Mouse (Mus musculus) CH12.LX (cell line): ENCODE data around the gene Pou5f2. TPM values are rescaled to one million over a fixed set of nuclear protein-coding genes. Genes with fewer than 3 reads are reported as not detected.

Experiments used
- DNase-seq: peaks from one replicate; pipeline ENCODE4 v3.0.0-alpha.2; 2013; ENCODE audit errors: extremely low read depth
- H3K27ac ChIP-seq: 2 replicates; pipeline ENCODE4 v1.5.1; 2012; ENCODE audit warnings: low read depth, mild to moderate bottlenecking, control low read depth, moderate library complexity; ENCODE audit not compliant: insufficient read depth
- H3K27me3 ChIP-seq: replicated peaks from 2 replicates; pipeline ENCODE3; 2012; ENCODE audit warnings: inconsistent platforms
- H3K36me3 ChIP-seq, 2 experiments: replicated peaks in 1 of 2; 2 replicates each; pipeline versions ENCODE3 to v1.6.1; 2012; ENCODE audit warnings: inconsistent platforms in 1 of 2, low read length in 1 of 2, mild to moderate bottlenecking in 1 of 2, mixed read lengths in 1 of 2, moderate library complexity in 1 of 2; ENCODE audit not compliant: control insufficient read depth in 1 of 2, insufficient read depth in 1 of 2
- H3K4me1 ChIP-seq, 2 experiments: 2 replicates each; pipeline ENCODE4 v1.6.1; 2012; ENCODE audit warnings: inconsistent platforms in 1 of 2, moderate library complexity in 1 of 2; ENCODE audit not compliant: insufficient read depth in 2 of 2, control insufficient read depth in 1 of 2
- H3K4me2 ChIP-seq: 2 replicates; pipeline ENCODE4 v1.6.1; 2012; ENCODE audit warnings: low read depth, mild to moderate bottlenecking, control low read depth; ENCODE audit not compliant: poor library complexity, insufficient read depth, severe bottlenecking
- H3K4me3 ChIP-seq, 3 experiments: fragments of 150-350 bp in 1 of 3; sonication (generic) in 1 of 3; replicated peaks in 1 of 3; 2 replicates each; pipeline versions ENCODE3 to v1.5.1; 2011 to 2012; ENCODE audit warnings: low read depth in 2 of 3, low read length in 2 of 3, mild to moderate bottlenecking in 2 of 3, moderate library complexity in 2 of 3, control low read depth in 1 of 3, improper control_type of control experiment in 1 of 3, inconsistent platforms in 1 of 3, mixed read lengths in 1 of 3; ENCODE audit not compliant: poor library complexity in 1 of 3
- H3K79me2 ChIP-seq: replicated peaks from 2 replicates; pipeline ENCODE4 v1.6.1; 2012; ENCODE audit warnings: mild to moderate bottlenecking, moderate library complexity; ENCODE audit not compliant: control insufficient read depth, poor library complexity, insufficient read depth, severe bottlenecking; ENCODE audit errors: extremely low read depth
- H3K9ac ChIP-seq: 2 replicates; pipeline ENCODE4 v1.6.1; 2012; ENCODE audit warnings: low read depth, mild to moderate bottlenecking, control low read depth, moderate library complexity; ENCODE audit not compliant: insufficient read depth
- H3K9me3 ChIP-seq: replicated peaks from 2 replicates; pipeline ENCODE3; 2012; ENCODE audit warnings: low read length, inconsistent platforms, mixed read lengths
- CHD2 ChIP-seq: IDR thresholded peaks from 2 replicates; pipeline ENCODE4 v1.6.1; 2011; ENCODE audit warnings: low read length, improper control_type of control experiment
- CTCF ChIP-seq, 2 experiments: IDR thresholded peaks in 1 of 2; conservative IDR thresholded peaks in 1 of 2; 2 replicates each; pipeline ENCODE4 v1.5.1; 2011 to 2012; ENCODE audit warnings: low read depth in 2 of 2, low read length in 2 of 2, improper control_type of control experiment in 1 of 2, inconsistent platforms in 1 of 2, mild to moderate bottlenecking in 1 of 2, moderate library complexity in 1 of 2
- ELF1 ChIP-seq: IDR thresholded peaks from 2 replicates; pipeline ENCODE4 v1.6.1; 2014; ENCODE audit warnings: low read depth, mild to moderate bottlenecking, inconsistent platforms, low read length, improper control_type of control experiment
- EP300 ChIP-seq: IDR thresholded peaks from 2 replicates; pipeline ENCODE4 v1.6.1; 2011; ENCODE audit warnings: low read length, improper control_type of control experiment
- GABPA ChIP-seq: IDR thresholded peaks from 2 replicates; pipeline ENCODE4 v1.6.1; 2012; ENCODE audit warnings: low read depth, low read length, improper control_type of control experiment, inconsistent platforms; ENCODE audit not compliant: insufficient replicate concordance
- HCFC1 ChIP-seq: IDR thresholded peaks from 2 replicates; pipeline ENCODE4 v1.6.1; 2012; ENCODE audit warnings: low read depth, mild to moderate bottlenecking, inconsistent platforms, low read length, improper control_type of control experiment
- KAT2A ChIP-seq: IDR thresholded peaks from 2 replicates; pipeline ENCODE4 v1.6.1; 2012; ENCODE audit warnings: low read length, improper control_type of control experiment, inconsistent platforms; ENCODE audit not compliant: insufficient replicate concordance
- MAFK ChIP-seq: IDR thresholded peaks from 2 replicates; pipeline ENCODE4 v1.6.1; 2011; ENCODE audit warnings: low read length, improper control_type of control experiment; ENCODE audit not compliant: insufficient replicate concordance
- NRF1 ChIP-seq: IDR thresholded peaks from 2 replicates; pipeline ENCODE4 v1.6.1; 2014; ENCODE audit warnings: low read depth, mild to moderate bottlenecking, inconsistent platforms, low read length, improper control_type of control experiment, moderate library complexity
- POLR2A ChIP-seq: IDR thresholded peaks from 2 replicates; pipeline ENCODE4 v1.6.1; 2011; ENCODE audit warnings: low read depth, mild to moderate bottlenecking, improper control_type of control experiment, low read length
- RAD21 ChIP-seq: IDR thresholded peaks from 2 replicates; pipeline ENCODE4 v1.6.1; 2011; ENCODE audit warnings: low read depth, mild to moderate bottlenecking, low read length, improper control_type of control experiment, moderate library complexity
- RCOR1 ChIP-seq: conservative IDR thresholded peaks from 2 replicates; pipeline ENCODE4 v1.6.1; 2012; ENCODE audit warnings: low read depth, mild to moderate bottlenecking, inconsistent platforms, low read length, improper control_type of control experiment
- SIN3A ChIP-seq: IDR thresholded peaks from 2 replicates; pipeline ENCODE4 v1.6.1; 2012; ENCODE audit warnings: low read length, improper control_type of control experiment, inconsistent platforms
- SMC3 ChIP-seq: IDR thresholded peaks from 2 replicates; pipeline ENCODE4 v1.6.1; 2011; ENCODE audit warnings: low read depth, low read length, improper control_type of control experiment
- TBP ChIP-seq: conservative IDR thresholded peaks from 2 replicates; pipeline ENCODE4 v1.6.1; 2011; ENCODE audit warnings: low read depth, low read length, improper control_type of control experiment
- TCF12 ChIP-seq: IDR thresholded peaks from 2 replicates; pipeline ENCODE4 v1.6.1; 2014; ENCODE audit warnings: low read depth, mild to moderate bottlenecking, inconsistent platforms, low read length, improper control_type of control experiment
- UBTF ChIP-seq: IDR thresholded peaks from 2 replicates; pipeline ENCODE4 v1.6.1; 2012; ENCODE audit warnings: low read depth, mild to moderate bottlenecking, inconsistent platforms, low read length, improper control_type of control experiment, moderate library complexity
- USF1 ChIP-seq: IDR thresholded peaks from 2 replicates; pipeline ENCODE4 v1.6.1; 2014; ENCODE audit warnings: low read depth, mild to moderate bottlenecking, inconsistent platforms, low read length, improper control_type of control experiment
- USF2 ChIP-seq: conservative IDR thresholded peaks from 2 replicates; pipeline ENCODE4 v1.6.1; 2011; ENCODE audit warnings: low read depth, low read length, improper control_type of control experiment
- ZC3H11A ChIP-seq: IDR thresholded peaks from 2 replicates; pipeline ENCODE4 v1.6.1; 2012; ENCODE audit warnings: low read depth, mild to moderate bottlenecking, inconsistent platforms, low read length, improper control_type of control experiment
- ZMIZ1 ChIP-seq: IDR thresholded peaks from 2 replicates; pipeline ENCODE4 v1.6.1; 2012; ENCODE audit warnings: low read depth, mild to moderate bottlenecking, inconsistent platforms, low read length, improper control_type of control experiment
- dilution Hi-C: fragments of 300-500 bp; cut with MboI; formaldehyde crosslinking; loops from 2 replicates; pipeline ENCODE4 v1.14.3; 2020; ENCODE audit warnings: low sequenced_read_pairs; ENCODE audit not compliant: extremely low pct_unique_long_range_greater_than_20kb, extremely low pct_ligation_motif_present
- in situ Hi-C: fragments of 300-500 bp; cut with MboI; formaldehyde crosslinking; loops from 3 replicates; pipeline ENCODE4 v1.14.3; 2019; ENCODE audit warnings: low sequenced_read_pairs, low pct_ligation_motif_present, low pct_unique_long_range_greater_than_20kb, mixed read lengths
- polyA plus RNA-seq: library from polyadenylated mRNA; unstranded; fragments of >175 nt; gene quantifications from 2 replicates; pipeline ENCODE4 v1.2.1, GENCODE M21; 2012; ENCODE audit warnings: low read depth; ENCODE audit not compliant: insufficient read length
- total RNA-seq, 2 experiments: library from RNA; depleted of rRNA; stranded (reverse); fragments of 300-350 nt in 1 of 2; fragments of >200 nt in 1 of 2; gene quantifications; 2 replicates each; pipeline ENCODE4 v1.2.3; 2012 to 2014

The Pou5f2 gene
- total and polyA plus RNA-seq, 3 experiments, result 0.25 TPM; not detected in 2

DNA sequence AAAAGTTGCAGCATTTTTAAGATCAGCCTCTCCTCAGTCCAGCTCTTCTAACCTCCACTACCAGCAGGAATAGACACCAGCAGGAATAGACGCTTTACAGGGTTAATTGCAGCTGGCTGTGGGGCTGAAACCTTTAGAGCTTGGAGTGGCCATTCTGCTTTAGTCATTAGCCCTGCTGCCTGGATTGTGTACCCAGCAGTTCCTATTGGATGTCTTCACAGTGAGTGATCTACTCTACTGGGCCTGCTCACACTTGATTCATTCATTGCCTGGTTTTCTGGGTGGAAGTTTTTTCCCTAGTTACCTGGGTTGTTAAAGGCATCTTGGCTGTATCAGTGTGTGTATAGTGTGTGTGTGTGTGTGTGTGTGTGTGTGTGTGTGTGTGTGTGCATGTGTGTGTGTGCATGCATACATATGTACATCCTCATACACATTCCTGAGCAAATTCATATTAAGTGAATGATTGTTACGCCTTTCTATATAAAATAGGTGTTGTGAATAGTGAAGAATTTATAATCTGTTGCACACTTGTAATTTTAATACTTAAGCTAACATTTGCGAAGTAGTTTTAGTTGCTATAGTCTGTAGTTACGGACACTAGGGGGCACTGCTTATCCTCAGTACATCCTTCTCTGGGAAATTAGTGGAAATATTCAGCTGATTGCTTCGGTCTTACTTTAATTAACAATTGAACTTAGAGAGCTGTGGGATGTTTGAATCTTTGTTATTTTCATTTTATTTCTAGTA, 42.4 kb upstream of the Pou5f2 start:
- peak; percentile 18 for DNase-seq
- no peak overlapping the region for H3K27ac ChIP-seq
- H3K9ac ChIP-seq, result no peak overlapping the region
- H3K4me3 ChIP-seq, result no peak overlapping the region
- no peaks in the 10 kb centered on the region; the same call in 1 of the 2 replicates for H3K79me2 ChIP-seq
- H3K4me1 ChIP-seq, result no peaks in the 10 kb centered on the region
- in situ Hi-C loops, result loop anchor here (25.0 kb wide), 1 partner anchor 205 kb away; the partner anchor contains the start of gene Nr2f1
- dilution Hi-C loops, result no loop called here
- no peak for TF ChIP-seq RCOR1
- TF ChIP-seq HCFC1, result no peak
- TF ChIP-seq SIN3A, result no peak
- TF ChIP-seq CHD2, result no peak
- peak; percentile 69 for TF ChIP-seq RAD21
- TF ChIP-seq CTCF (conservative IDR thresholded peaks at IDR 0.05 in 1 of 2, IDR thresholded peaks at IDR 0.05 in 1 of 2; ENCODE audit: low read depth in 2 of 2, low read length in 2 of 2), result peak in 1 of 2 experiments; percentile 68; a peak in 2 of 4 replicates
- no peak for TF ChIP-seq TCF12
- TF ChIP-seq GABPA, result no peak
- TF ChIP-seq ZMIZ1, result no peak
- peak; percentile 57 for TF ChIP-seq SMC3
- no peak for TF ChIP-seq KAT2A
- no peak for TF ChIP-seq POLR2A
- no peak for TF ChIP-seq EP300
- TF ChIP-seq MAFK, result no peak
- TF ChIP-seq ZC3H11A, result no peak
- no peak for TF ChIP-seq ELF1
- no peak for TF ChIP-seq USF1
- TF ChIP-seq NRF1, result no peak
- TF ChIP-seq UBTF, result no peak
- TF ChIP-seq USF2, result no peak
- no peaks in the 10 kb centered on the region for H3K9me3 ChIP-seq
- H3K36me3 ChIP-seq, result no peaks in the 10 kb centered on the region
- H3K4me2 ChIP-seq, result no peak overlapping the region
- H3K27me3 ChIP-seq, result no peaks in the 10 kb centered on the region

DNA sequence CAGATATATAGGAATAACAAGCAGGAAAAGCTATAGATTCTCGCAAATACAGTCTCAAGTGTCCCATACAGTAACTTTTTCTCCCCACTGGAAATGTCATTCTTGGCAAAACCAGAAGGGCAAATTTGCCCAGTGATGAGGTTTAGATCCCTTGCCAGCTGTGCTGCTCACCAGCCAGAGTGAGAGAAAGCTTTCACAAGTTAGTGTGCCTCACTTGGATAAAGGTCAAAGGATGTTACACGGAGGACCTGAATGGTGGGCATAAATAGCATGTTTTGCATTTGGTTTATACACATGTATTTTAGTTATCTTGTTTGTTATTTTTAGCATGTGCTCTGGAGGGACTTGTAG, 41.9 kb upstream of the Pou5f2 start:
- no peak for DNase-seq
- no peaks in the 10 kb centered on the region for H3K27me3 ChIP-seq
- dilution Hi-C loops (no loop called here), in situ Hi-C loops (loop anchor here (25.0 kb wide), 1 partner anchor 204 kb away; the partner anchor contains the start of gene Nr2f1)
- no peak overlapping the region for H3K4me2 ChIP-seq
- H3K4me3 ChIP-seq, result no peak overlapping the region
- H3K4me1 ChIP-seq, result no peaks in the 10 kb centered on the region
- H3K9me3 ChIP-seq, result no peaks in the 10 kb centered on the region
- H3K27ac ChIP-seq, result no peak overlapping the region
- no peak overlapping the region for H3K9ac ChIP-seq
- H3K79me2 ChIP-seq, result no peaks in the 10 kb centered on the region; the same call in 1 of the 2 replicates
- no peak for TF ChIP-seq TBP
- TF ChIP-seq GABPA, result no peak
- H3K36me3 ChIP-seq, result no peaks in the 10 kb centered on the region
